Mouse (Mus musculus) embryonic facial prominence, embryonic 13.5 days (tissue): ENCODE results near the gene Crip3. TPM values are rescaled to one million over a fixed set of nuclear protein-coding genes. Genes with fewer than 3 reads are reported as not detected.

Experiments
- ATAC-seq: fragments of 200-750 bp; cut with Nextera tagmentation; 2 replicates; pipeline ENCODE4 v1.8.0; 2017; ENCODE audit warnings: low read depth; ENCODE audit not compliant: insufficient number of reproducible peaks, insufficient read depth, low FRiP score, low TSS enrichment
- H3K27ac ChIP-seq: fragments of 300-500 bp; sonication (generic); 2 replicates; pipeline ENCODE4 v1.5.1; 2015; ENCODE audit warnings: moderate library complexity, mild to moderate bottlenecking, inconsistent platforms
- H3K27me3 ChIP-seq: fragments of 300-500 bp; sonication (generic); 2 replicates; pipeline ENCODE4 v1.6.1; 2015; ENCODE audit warnings: mild to moderate bottlenecking, inconsistent platforms
- H3K36me3 ChIP-seq: fragments of 300-500 bp; sonication (generic); 2 replicates; pipeline ENCODE4 v1.6.1; 2015; ENCODE audit warnings: mild to moderate bottlenecking, inconsistent platforms
- H3K4me1 ChIP-seq: fragments of 300-500 bp; sonication (generic); 2 replicates; pipeline ENCODE4 v1.6.1; 2015; ENCODE audit warnings: inconsistent platforms
- H3K4me2 ChIP-seq: fragments of 300-500 bp; sonication (generic); 2 replicates; pipeline ENCODE4 v1.6.1; 2015; ENCODE audit warnings: moderate library complexity, mild to moderate bottlenecking, inconsistent platforms
- H3K4me3 ChIP-seq: fragments of 300-500 bp; sonication (generic); 2 replicates; pipeline ENCODE4 v1.5.1; 2015; ENCODE audit warnings: mild to moderate bottlenecking, inconsistent platforms
- H3K9ac ChIP-seq: fragments of 300-500 bp; sonication (generic); 2 replicates; pipeline ENCODE4 v1.6.1; 2015; ENCODE audit warnings: mild to moderate bottlenecking, inconsistent platforms
- H3K9me3 ChIP-seq: fragments of 300-500 bp; sonication (generic); 2 replicates; pipeline ENCODE4 v1.6.1; 2016; ENCODE audit warnings: inconsistent platforms
- WGBS: fragments of 180-500 bp; shearing (Covaris S2); methylation state at CpG from one replicate; pipeline ENCODE4 v1.1.7; 2015; ENCODE audit warnings: mixed read lengths; 5-methylcytosine and 5-hydroxymethylcytosine counted together
- polyA plus RNA-seq: library from polyadenylated mRNA; unstranded; fragments of >200 nt; fragmentation: Nextera tagmentation; extraction: Ambion mirVana; gene quantifications from 2 replicates; pipeline ENCODE4 v1.2.1, GENCODE M21; 2015

Gene Crip3
- polyA plus RNA-seq, 1 experiment from 2014 or later = 1.1 TPM

GRCm38 (mm10) chr17:46436672-46437366 is 8.1 kb downstream of the Crip3 start:
- Histone ChIP-seq H3K4me1 (peaks cover 9% of the 10 kb centered on the region; the same call in 1 of the 2 replicates), H3K36me3 (no peaks in the 10 kb centered on the region), H3K9ac (no peak overlapping the region), H3K4me3 (no peak overlapping the region), H3K27me3 (peaks cover 36% of the 10 kb centered on the region), H3K27ac (no peak overlapping the region), H3K9me3 (no peaks in the 10 kb centered on the region), H3K4me2 (peak overlapping the region; percentile 7; the same call in 1 of the 2 replicates)
- no peak for ATAC-seq
- whole genome bisulfite sequencing = 29% methylated on average over 23 of the region's 23 CpGs

- no peak within 1 kb of the TSS for H3K9ac ChIP-seq
- no peak within 1 kb of the TSS for H3K4me3 ChIP-seq
- WGBS = 89% methylated on average over 4 of the region's 4 CpGs
- peaks cover 17% of the 10 kb centered on the region for H3K4me1 ChIP-seq
- H3K27ac ChIP-seq = no peak within 1 kb of the TSS
- H3K9me3 ChIP-seq = no peaks in the 10 kb centered on the region
- H3K4me2 ChIP-seq = no peak within 1 kb of the TSS
- H3K27me3 ChIP-seq = peaks cover 51% of the 10 kb centered on the region
- no peak for ATAC-seq
- no peaks in the 10 kb centered on the region for H3K36me3 ChIP-seq
These were observed 9.7 kb downstream of the Crip3 start, which contains the start of gene Slc22a7 for GRCm38 (mm10) chr17:46438298-46438873. TSS of gene Slc22a7 (minus strand) at chr17:46438457.

- Histone ChIP-seq H3K36me3 (no peaks in the 10 kb centered on the region), H3K9me3 (no peaks in the 10 kb centered on the region), H3K27ac (no peak overlapping the region), H3K4me1 (peaks cover 13% of the 10 kb centered on the region), H3K27me3 (peaks cover 59% of the 10 kb centered on the region), H3K4me2 (no peak overlapping the region), H3K4me3 (no peak overlapping the region), H3K9ac (no peak overlapping the region)
- WGBS = 91% methylated on average over 10 of the region's 10 CpGs
- ATAC-seq = no peak
These were observed 10.4 kb downstream of the Crip3 start for GRCm38 (mm10) chr17:46439176-46439575.

GRCm38 (mm10) chr17:46444839-46445579 is 16.3 kb downstream of the Crip3 start:
- ATAC-seq = no peak
- Histone ChIP-seq H3K27ac (no peak overlapping the region), H3K4me2 (peak overlapping the region; percentile 88), H3K9ac (peak overlapping the region; percentile 71), H3K4me1 (peaks cover 18% of the 10 kb centered on the region), H3K9me3 (no peaks in the 10 kb centered on the region), H3K27me3 (peaks cover 65% of the 10 kb centered on the region), H3K36me3 (no peaks in the 10 kb centered on the region), H3K4me3 (peak overlapping the region; percentile 49)
- WGBS = 2% methylated on average over 50 of the region's 50 CpGs

- Histone ChIP-seq H3K4me3 (no peak overlapping the region), H3K27ac (no peak overlapping the region), H3K4me2 (no peak overlapping the region), H3K9me3 (no peaks in the 10 kb centered on the region), H3K27me3 (peaks cover 62% of the 10 kb centered on the region), H3K36me3 (no peaks in the 10 kb centered on the region), H3K4me1 (peaks cover 18% of the 10 kb centered on the region), H3K9ac (no peak overlapping the region)
- ATAC-seq = no peak
- WGBS = 91% methylated on average over 16 of the region's 16 CpGs
These were observed 17.5 kb downstream of the Crip3 start for GRCm38 (mm10) chr17:46446264-46446663.

- WGBS = 33% methylated on average over 5 of the region's 5 CpGs
- Histone ChIP-seq H3K4me3 (no peak overlapping the region), H3K27me3 (peaks cover 60% of the 10 kb centered on the region), H3K9ac (no peak overlapping the region), H3K36me3 (no peaks in the 10 kb centered on the region), H3K9me3 (no peaks in the 10 kb centered on the region), H3K4me2 (no peak overlapping the region), H3K4me1 (peaks cover 25% of the 10 kb centered on the region), H3K27ac (no peak overlapping the region)
- no peak for ATAC-seq
These were observed 24.0 kb downstream of the Crip3 start for GRCm38 (mm10) chr17:46452683-46453082.

GRCm38 (mm10) chr17:46453302-46453948 is 24.7 kb downstream of the Crip3 start:
- no peak for ATAC-seq
- no peak overlapping the region for H3K27ac ChIP-seq
- peak overlapping the region; percentile 94; the same call in 1 of the 2 replicates for H3K4me2 ChIP-seq
- no peaks in the 10 kb centered on the region for H3K36me3 ChIP-seq
- H3K27me3 ChIP-seq = peaks cover 68% of the 10 kb centered on the region
- 6% methylated on average over 13 of the region's 13 CpGs for WGBS
- no peaks in the 10 kb centered on the region for H3K9me3 ChIP-seq
- H3K9ac ChIP-seq = no peak overlapping the region
- peaks cover 25% of the 10 kb centered on the region for H3K4me1 ChIP-seq
- H3K4me3 ChIP-seq = no peak overlapping the region

- Histone ChIP-seq H3K4me3 (peak overlapping the region; percentile 50), H3K4me1 (peaks cover 25% of the 10 kb centered on the region), H3K9ac (peak overlapping the region; percentile 57), H3K36me3 (no peaks in the 10 kb centered on the region), H3K9me3 (no peaks in the 10 kb centered on the region), H3K27ac (no peak overlapping the region), H3K4me2 (peak overlapping the region; percentile 94), H3K27me3 (peaks cover 73% of the 10 kb centered on the region)
- no peak for ATAC-seq
- WGBS = 1% methylated on average over 26 of the region's 26 CpGs
These were observed 25.3 kb downstream of the Crip3 start for GRCm38 (mm10) chr17:46453970-46454411.

GRCm38 (mm10) chr17:46454539-46454938 is 25.8 kb downstream of the Crip3 start:
- Histone ChIP-seq H3K9me3 (no peaks in the 10 kb centered on the region), H3K27ac (no peak overlapping the region), H3K4me3 (peak overlapping the region; percentile 50), H3K36me3 (no peaks in the 10 kb centered on the region), H3K4me1 (peaks cover 25% of the 10 kb centered on the region), H3K4me2 (peak overlapping the region; percentile 94), H3K27me3 (peaks cover 79% of the 10 kb centered on the region), H3K9ac (peak overlapping the region; percentile 65)
- WGBS = 0% methylated on average over 9 of the region's 9 CpGs
- no peak for ATAC-seq

GRCm38 (mm10) chr17:46455110-46455691 is 26.5 kb downstream of the Crip3 start:
- H3K4me1 ChIP-seq = peaks cover 25% of the 10 kb centered on the region
- H3K4me2 ChIP-seq = peak overlapping the region; percentile 94
- WGBS = under 1% methylated on average over 33 of the region's 33 CpGs
- H3K4me3 ChIP-seq = peak overlapping the region; percentile 50
- peak; percentile 38; the same call in 1 of the 2 replicates for ATAC-seq
- no peaks in the 10 kb centered on the region for H3K9me3 ChIP-seq
- peak overlapping the region; percentile 65 for H3K9ac ChIP-seq
- no peak overlapping the region for H3K27ac ChIP-seq
- H3K36me3 ChIP-seq = no peaks in the 10 kb centered on the region
- H3K27me3 ChIP-seq = peaks cover 85% of the 10 kb centered on the region

GRCm38 (mm10) chr17:46457791-46458190 is 29.1 kb downstream of the Crip3 start:
- H3K27me3 ChIP-seq = peaks cover 93% of the 10 kb centered on the region
- ATAC-seq = no peak
- peaks cover 38% of the 10 kb centered on the region for H3K4me1 ChIP-seq
- no peak overlapping the region for H3K4me2 ChIP-seq
- H3K27ac ChIP-seq = no peak overlapping the region
- no peaks in the 10 kb centered on the region for H3K36me3 ChIP-seq
- no peak overlapping the region for H3K4me3 ChIP-seq
- H3K9ac ChIP-seq = no peak overlapping the region
- H3K9me3 ChIP-seq = no peaks in the 10 kb centered on the region
- 11% methylated on average over 10 of the region's 10 CpGs for WGBS
